Mouse (Mus musculus): ENCODE results near the gene Rmi2. TPM values are rescaled to one million over a fixed set of nuclear protein-coding genes. Genes with fewer than 3 reads are reported as not detected.

Gene Rmi2
- total and polyA plus RNA-seq, 3 experiments, result 2.8 to 8.0 TPM; not detected in 1

- Histone ChIP-seq H3K4me3 (ENCODE audit: control insufficient read depth in 1 of 2, insufficient read depth in 1 of 2, low read depth in 2 of 2, low read length in 2 of 2) (no peak overlapping the region), H3K27me3 (ENCODE audit: control insufficient read depth in 1 of 2, insufficient read depth in 2 of 2, low read length in 2 of 2) (peaks cover 0 to 4% of the 10 kb centered on the region in 2 experiments; a peak in 2 of 4 replicates), H3K4me1 (ENCODE audit: control insufficient read depth in 1 of 2, insufficient read depth in 2 of 2, low read length in 2 of 2) (peaks cover 0 to 3% of the 10 kb centered on the region in 2 experiments; a peak in 1 of 4 replicates), H3K9ac (ENCODE audit: control insufficient read depth, low read depth, low read length, poor library complexity, severe bottlenecking) (no peak overlapping the region), H3K36me3 (ENCODE audit: control insufficient read depth in 1 of 2, insufficient read depth in 2 of 2, low read length in 2 of 2) (no peaks in the 10 kb centered on the region), H3K27ac (ENCODE audit: control insufficient read depth, low read depth, low read length) (no peak overlapping the region), H3K9me3 (replicated peaks; ENCODE audit: insufficient read depth, low read length) (no peaks in the 10 kb centered on the region), H3K79me2 (ENCODE audit: control insufficient read depth, insufficient read depth, low read length, poor library complexity) (no peaks in the 10 kb centered on the region; the same call in 1 of the 2 replicates)
- TF ChIP-seq MYC (IDR thresholded peaks at IDR 0.05; ENCODE audit: low read depth, low read length), result no peak
- peak; percentile 52 for TF ChIP-seq ZNF384 (IDR thresholded peaks at IDR 0.05; ENCODE audit: low read depth, low read length)
- TF ChIP-seq SIN3A (IDR thresholded peaks at IDR 0.05; ENCODE audit: low read length), result no peak
- DNase-seq (ENCODE audit: low read depth, low spot score), result no peak
Observed at GRCm38 (mm10) chr16:10787548-10788058, 47.3 kb upstream of the Rmi2 start.

- Histone ChIP-seq H3K9ac (ENCODE audit: control insufficient read depth, low read depth, low read length, poor library complexity, severe bottlenecking) (no peak within 1 kb of the TSS), H3K4me3 (ENCODE audit: control insufficient read depth in 1 of 2, insufficient read depth in 1 of 2, low read depth in 2 of 2, low read length in 2 of 2) (no peak within 1 kb of the TSS), H3K27me3 (ENCODE audit: control insufficient read depth in 1 of 2, insufficient read depth in 2 of 2, low read length in 2 of 2) (peaks cover 0 to 4% of the 10 kb centered on the region in 2 experiments; a peak in 2 of 4 replicates), H3K9me3 (replicated peaks; ENCODE audit: insufficient read depth, low read length) (no peaks in the 10 kb centered on the region), H3K79me2 (ENCODE audit: control insufficient read depth, insufficient read depth, low read length, poor library complexity) (no peaks in the 10 kb centered on the region; the same call in 1 of the 2 replicates), H3K27ac (ENCODE audit: control insufficient read depth, low read depth, low read length) (no peak within 1 kb of the TSS), H3K36me3 (ENCODE audit: control insufficient read depth in 1 of 2, insufficient read depth in 2 of 2, low read length in 2 of 2) (no peaks in the 10 kb centered on the region), H3K4me1 (ENCODE audit: control insufficient read depth in 1 of 2, insufficient read depth in 2 of 2, low read length in 2 of 2) (peaks cover 0 to 3% of the 10 kb centered on the region in 2 experiments; a peak in 1 of 4 replicates)
- DNase-seq (ENCODE audit: low read depth, low spot score), result no peak
- TF ChIP-seq BHLHE40 (IDR thresholded peaks at IDR 0.05; ENCODE audit: borderline replicate concordance, low read depth, low read length), result no peak
- TF ChIP-seq USF2 (IDR thresholded peaks at IDR 0.05; ENCODE audit: borderline replicate concordance in 1 of 2, insufficient read depth in 1 of 2, low read depth in 1 of 2, low read length in 2 of 2), result no peak
- TF ChIP-seq SMC3 (IDR thresholded peaks at IDR 0.05; ENCODE audit: low read depth, low read length), result no peak
- no peak for TF ChIP-seq EP300 (IDR thresholded peaks at IDR 0.05; ENCODE audit: low read depth in 1 of 2, low read length in 2 of 2)
- no peak for TF ChIP-seq MYB (IDR thresholded peaks at IDR 0.05; ENCODE audit: low read depth, low read length)
- TF ChIP-seq TCF12 (IDR thresholded peaks at IDR 0.05; ENCODE audit: low read depth, low read length), result no peak
- no peak for TF ChIP-seq MYC (IDR thresholded peaks at IDR 0.05; ENCODE audit: low read depth, low read length)
- TF ChIP-seq NELFE (IDR thresholded peaks at IDR 0.05; ENCODE audit: low read depth, low read length), result no peak
- TF ChIP-seq JUND (IDR thresholded peaks at IDR 0.05; ENCODE audit: low read depth, low read length), result no peak
- TF ChIP-seq MAFK (IDR thresholded peaks at IDR 0.05; ENCODE audit: borderline replicate concordance, low read depth, low read length), result no peak
- TF ChIP-seq POLR2A (IDR thresholded peaks at IDR 0.05; ENCODE audit: control insufficient read depth in 1 of 2, insufficient read depth in 1 of 2, low read depth in 1 of 2, low read length in 2 of 2, poor library complexity in 1 of 2), result no peak
- TF ChIP-seq RAD21 (IDR thresholded peaks at IDR 0.05; ENCODE audit: low read depth, low read length), result no peak
- TF ChIP-seq UBTF (IDR thresholded peaks at IDR 0.05; ENCODE audit: borderline replicate concordance, insufficient read depth, low read depth, low read length), result no peak
- TF ChIP-seq ZNF384 (IDR thresholded peaks at IDR 0.05; ENCODE audit: low read depth, low read length), result no peak
- no peak for TF ChIP-seq TBP (IDR thresholded peaks at IDR 0.05; ENCODE audit: low read depth, low read length)
- TF ChIP-seq POLR2AphosphoS2 (IDR thresholded peaks at IDR 0.05; ENCODE audit: low read length), result no peak
Observed at GRCm38 (mm10) chr16:10788271-10788670, 46.6 kb upstream of the Rmi2 start, which contains the start of gene Tnp2. Gene Tnp2 (minus strand): TSS chr16:10788660.
